Mouse (Mus musculus): ENCODE data around the gene Zrsr2. TPM values are rescaled to one million over a fixed set of nuclear protein-coding genes. Genes with fewer than 3 reads are reported as not detected.

Gene Zrsr2
- total RNA-seq (2023), result 59.9 TPM

GRCm38 (mm10) chrX:163958467-163958875, at the start of gene Zrsr2:
TSS of gene Zrsr2 (minus strand) at chrX:163958661.

DNA sequence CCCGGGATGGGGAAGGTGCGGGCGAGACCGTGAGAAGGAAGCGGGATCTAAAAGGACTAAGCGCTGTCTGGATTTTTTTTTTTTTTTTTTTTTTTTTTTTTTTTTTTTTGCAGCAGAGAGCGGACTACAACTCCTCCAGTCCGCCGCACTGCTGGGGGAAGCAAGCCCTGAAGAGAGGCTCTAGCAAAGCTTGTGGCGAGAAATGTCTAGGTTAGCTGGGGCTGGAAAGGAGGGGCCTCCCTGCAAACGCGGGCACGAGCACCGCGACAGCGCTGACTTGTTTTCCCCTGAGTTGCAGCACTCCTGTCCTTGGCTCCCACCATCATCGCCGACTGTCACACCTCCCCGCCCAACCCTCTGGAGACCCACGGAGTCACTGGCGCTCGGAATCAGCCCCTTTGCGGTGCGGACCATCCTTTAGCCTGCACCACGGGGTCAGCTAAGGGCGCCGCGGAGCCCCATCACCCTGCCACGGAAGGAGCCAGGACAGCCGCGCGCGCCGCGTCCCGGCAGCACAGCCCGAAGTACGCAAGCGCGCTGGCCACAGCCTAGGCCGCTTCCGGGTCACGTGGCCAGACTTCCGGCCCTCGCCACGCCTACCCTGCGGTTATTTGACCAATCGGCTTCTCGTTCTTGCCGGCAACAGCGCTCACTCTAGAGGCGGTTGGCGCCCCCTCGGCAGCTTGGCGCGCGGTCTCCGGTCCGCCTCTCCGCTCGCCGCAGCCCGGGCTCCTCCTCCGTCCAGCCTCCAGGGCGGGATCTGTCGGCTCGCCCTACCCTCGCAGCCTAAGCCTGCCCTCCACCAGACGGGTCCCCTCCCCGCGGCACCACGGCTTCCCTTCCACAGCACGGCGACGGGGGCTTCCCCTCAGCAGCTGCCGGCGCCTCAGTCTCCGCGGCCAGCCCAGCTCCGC, 49.9 kb downstream of the Zrsr2 start, which contains the start of gene Ap1s2:
Gene Ap1s2 (plus strand): TSS at position 681 of the 914 bp plus-strand sequence.

Other genes with a start within 250 kb of the Zrsr2 start
- gene Rnf138rt1, start 197.3 kb downstream of the Zrsr2 start, total RNA-seq (2023), result not detected
- gene Ap1s2, start 49.6 kb downstream of the Zrsr2 start, total RNA-seq (2023), result 12.5 TPM
- gene Car5b, start 69.3 kb upstream of the Zrsr2 start, total RNA-seq (2023), result 0.15 TPM
- 6.2 TPM for gene Siah1b, start 117.8 kb upstream of the Zrsr2 start, total RNA-seq (2023)
- gene Cltrn, start 130.2 kb upstream of the Zrsr2 start, total RNA-seq (2023), result not detected
- not detected for gene Ace2, start 180.7 kb upstream of the Zrsr2 start, total RNA-seq (2023)

All from CD4-positive naive resting alpha-beta T cell, adult 57 days (primary cell).